Mouse (Mus musculus): ENCODE data around the gene Gm8882.
"Not testable (repeated sequence)": the region's sequence is repeated elsewhere in the genome, so short reads cannot be mapped to it uniquely, and the experiment has no call there.

Gm8882 gene

DNA sequence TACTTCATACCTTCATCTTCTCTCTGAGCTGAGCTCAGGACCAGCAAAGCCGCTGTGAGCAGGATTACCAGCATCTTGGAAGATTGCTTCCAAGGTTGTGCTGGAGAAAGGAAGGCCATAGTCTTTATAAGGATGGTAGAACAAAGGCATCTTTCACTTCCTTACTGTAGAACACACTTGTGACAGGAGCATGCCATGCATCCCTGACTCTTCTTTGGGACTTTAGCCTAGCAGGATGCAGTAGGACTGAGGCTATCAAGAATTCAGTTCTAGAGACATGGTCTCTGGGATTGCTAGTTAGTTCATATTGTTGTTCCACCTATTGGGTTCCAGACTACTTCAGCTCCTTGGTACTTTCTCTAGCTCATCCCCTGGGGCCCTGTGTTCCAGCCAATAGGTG lies at the start of gene Gm8882:
TSS of gene Gm8882 (minus strand) at position 101 of the 400 bp plus-strand sequence.
- not testable (repeated sequence) for DNase-seq

- not testable (repeated sequence) for DNase-seq
These were observed 49.3 kb downstream of the Gm8882 start, which contains the start of gene Prpmp5 for GRCm38 (mm10) chr6:132314657-132315056. Gene Prpmp5, minus strand, starts transcription at chr6:132314757.

Measured in cerebellum, postnatal 10 days (tissue).